Mouse (Mus musculus): ENCODE results near the gene Otud7a.

The Otud7a gene

GRCm38 (mm10) chr7:63717903-63718302 lies 273.4 kb downstream of the Otud7a start:
- DNase-seq: no peak

GRCm38 (mm10) chr7:63719183-63719944 lies 274.8 kb downstream of the Otud7a start:
- DNase-seq: peak; percentile 49 to 72

- DNase-seq: no peak
Measured at GRCm38 (mm10) chr7:63720682-63721081, 276.1 kb downstream of the Otud7a start.

- no peak for DNase-seq
Measured at GRCm38 (mm10) chr7:63725040-63725729, 280.6 kb downstream of the Otud7a start.

GRCm38 (mm10) chr7:63729605-63730004 lies 285.1 kb downstream of the Otud7a start:
- peak in 1 of 2 experiments; percentile 5 for DNase-seq

- DNase-seq: peak in 1 of 2 experiments; percentile 5
Measured at GRCm38 (mm10) chr7:63730012-63730411, 285.5 kb downstream of the Otud7a start.

- DNase-seq: peak; percentile 42 to 66
Measured at GRCm38 (mm10) chr7:63737725-63738124, 293.2 kb downstream of the Otud7a start.

- peak in 1 of 2 experiments; percentile 3 for DNase-seq
Measured at GRCm38 (mm10) chr7:63738142-63738541, 293.6 kb downstream of the Otud7a start.

- DNase-seq: no peak
Measured at GRCm38 (mm10) chr7:63743116-63743515, 298.6 kb downstream of the Otud7a start.

GRCm38 (mm10) chr7:63752081-63752480 lies 307.5 kb downstream of the Otud7a start:
- DNase-seq: peak; percentile 68 to 71

- DNase-seq: peak; percentile 73 to 79
Measured at GRCm38 (mm10) chr7:63753274-63753751, 308.8 kb downstream of the Otud7a start.

- peak; percentile 54 to 57 for DNase-seq
Measured at GRCm38 (mm10) chr7:63754573-63755475, 310.3 kb downstream of the Otud7a start.

GRCm38 (mm10) chr7:63755476-63755948 lies 311.0 kb downstream of the Otud7a start:
- DNase-seq: peak; percentile 86 to 87

GRCm38 (mm10) chr7:63757136-63757677 lies 312.7 kb downstream of the Otud7a start:
- DNase-seq: peak; percentile 55 to 60

GRCm38 (mm10) chr7:63757678-63758239 lies 313.2 kb downstream of the Otud7a start:
- DNase-seq: peak; percentile 55 to 70

- peak; percentile 55 to 69 for DNase-seq
Measured at GRCm38 (mm10) chr7:63758240-63758826, 313.8 kb downstream of the Otud7a start.

GRCm38 (mm10) chr7:63759606-63760005 lies 315.1 kb downstream of the Otud7a start:
- DNase-seq: peak in 1 of 2 experiments; percentile 20

GRCm38 (mm10) chr7:63762529-63762928 lies 318.0 kb downstream of the Otud7a start:
- no peak for DNase-seq

- no peak for DNase-seq
Measured at GRCm38 (mm10) chr7:63768398-63769029, 324.0 kb downstream of the Otud7a start.

- DNase-seq: peak in 1 of 2 experiments; percentile 35
Measured at GRCm38 (mm10) chr7:63773268-63773667, 328.7 kb downstream of the Otud7a start.

- peak; percentile 58 to 63 for DNase-seq
Measured at GRCm38 (mm10) chr7:63774291-63774690, 329.7 kb downstream of the Otud7a start.
